8 mouse cellular contexts compared by ENCODE assay signal in the genomic region with DNA sequence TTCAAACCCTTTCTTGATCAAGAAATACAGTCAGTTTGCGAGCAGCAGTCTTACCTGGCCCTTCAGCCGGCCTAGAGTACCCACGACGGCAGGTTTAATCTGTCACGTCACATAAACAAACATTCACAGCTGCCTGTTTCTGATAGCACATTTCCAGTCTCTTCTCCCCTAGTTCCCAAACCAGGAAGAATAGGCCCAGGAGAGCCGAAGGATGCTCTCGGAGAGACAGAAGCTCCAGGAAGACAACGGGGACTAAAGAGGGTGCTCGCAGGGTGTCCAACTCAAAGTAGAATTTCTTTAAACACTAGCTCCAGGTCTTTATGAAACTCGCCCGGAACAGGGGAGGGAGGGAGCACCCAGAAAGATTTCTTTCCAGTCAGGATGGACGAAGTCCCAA. TPM values are rescaled to one million over a fixed set of nuclear protein-coding genes. Genes with fewer than 3 reads are reported as not detected.
A peak's percentile ranks its signal among the peaks of the same experiment; 100 is the strongest.
DNase-seq lines count a peak whose midpoint lies in the region; ATAC-seq and TF ChIP-seq lines count a peak whose summit lies in the region.

No protein-coding gene starts in this region.

- peaks cover 21% of the 10 kb centered on the region for H3K27me3 ChIP-seq in kidney, embryonic 14.5 days (ENCODE audit: control insufficient read depth, insufficient read depth, low read length)
- H3K27me3 ChIP-seq in embryonic facial prominence, embryonic 10.5 days (replicated peaks; ENCODE audit: low read depth, poor library complexity, severe bottlenecking) = peaks cover 94% of the 10 kb centered on the region
- H3K27me3 ChIP-seq in intestine, embryonic 14.5 days (replicated peaks; ENCODE audit: control insufficient read depth, insufficient read depth, low read length) = peaks cover 18% of the 10 kb centered on the region
- H3K27me3 ChIP-seq in midbrain, postnatal 0 days (ENCODE audit: insufficient read depth, low read length) = 0 out of 2 replicates have a peak, but pooled peaks cover 9% of the 10 kb centered on the region

- no peak for TF ChIP-seq CTCF in midbrain, postnatal 0 days (IDR thresholded peaks at IDR 0.05)

- no peak for DNase-seq in kidney, postnatal 10 days
- DNase-seq in embryonic facial prominence, embryonic 10.5 days (ENCODE audit: low spot score) = no peak
- DNase-seq in intestine, embryonic 14.5 days (ENCODE audit: low spot score) = peak; percentile 79
- no peak for DNase-seq in midbrain, postnatal 0 days (ENCODE audit: low spot score)
- no peak for DNase-seq in gastrocnemius, postnatal 4 days (ENCODE audit: low spot score in 2 of 2)
- no peak for DNase-seq in cerebellum, adult 9-11 months
- no peak for DNase-seq in retina, embryonic 14.5 days (ENCODE audit: low spot score)

- H3K4me2 ChIP-seq in kidney, embryonic 14.5 days (replicated peaks; ENCODE audit: low read depth, low read length) = peak overlapping the region; percentile 99
- peak overlapping the region; percentile 97 for H3K4me2 ChIP-seq in intestine, embryonic 14.5 days (ENCODE audit: low read length)
- peak overlapping the region; percentile 94 for H3K4me2 ChIP-seq in midbrain, postnatal 0 days (ENCODE audit: low read depth, low read length, poor library complexity, severe bottlenecking)

- H3K4me1 ChIP-seq in kidney, embryonic 14.5 days (ENCODE audit: control insufficient read depth, insufficient read depth, low read length) = peaks cover 17% of the 10 kb centered on the region
- H3K4me1 ChIP-seq in embryonic facial prominence, embryonic 10.5 days = peaks cover 38% of the 10 kb centered on the region
- peaks cover 6% of the 10 kb centered on the region; the same call in 1 of the 2 replicates for H3K4me1 ChIP-seq in intestine, embryonic 14.5 days (replicated peaks; ENCODE audit: control insufficient read depth, insufficient read depth, low read length)
- peaks cover 12% of the 10 kb centered on the region; the same call in 1 of the 2 replicates for H3K4me1 ChIP-seq in midbrain, postnatal 0 days (ENCODE audit: insufficient read depth, low read length)

- no peaks in the 10 kb centered on the region for H3K9me3 ChIP-seq in kidney, embryonic 14.5 days (ENCODE audit: control insufficient read depth, low read length)
- no peaks in the 10 kb centered on the region for H3K9me3 ChIP-seq in embryonic facial prominence, embryonic 10.5 days
- no peaks in the 10 kb centered on the region for H3K9me3 ChIP-seq in intestine, embryonic 14.5 days (ENCODE audit: control insufficient read depth, low read length)
- no peaks in the 10 kb centered on the region for H3K9me3 ChIP-seq in midbrain, postnatal 0 days (ENCODE audit: low read length)

- peak overlapping the region; percentile 63; the same call in 1 of the 2 replicates for H3K9ac ChIP-seq in kidney, embryonic 14.5 days (ENCODE audit: low read depth, low read length)
- H3K9ac ChIP-seq in intestine, embryonic 14.5 days (ENCODE audit: low read length) = peak overlapping the region; percentile 61
- H3K9ac ChIP-seq in midbrain, postnatal 0 days (replicated peaks; ENCODE audit: low read length, poor library complexity, severe bottlenecking) = peak overlapping the region; percentile 59; the same call in 1 of the 2 replicates

- H3K36me3 ChIP-seq in kidney, embryonic 14.5 days (ENCODE audit: control insufficient read depth, insufficient read depth, low read length) = no peaks in the 10 kb centered on the region
- H3K36me3 ChIP-seq in embryonic facial prominence, embryonic 10.5 days (replicated peaks) = no peaks in the 10 kb centered on the region
- no peaks in the 10 kb centered on the region for H3K36me3 ChIP-seq in intestine, embryonic 14.5 days (ENCODE audit: control insufficient read depth, insufficient read depth, low read length)
- no peaks in the 10 kb centered on the region for H3K36me3 ChIP-seq in midbrain, postnatal 0 days (ENCODE audit: insufficient read depth, low read length)

- WGBS in kidney, embryonic 14.5 days = 3% methylated on average over 12 of the region's 12 CpGs
- 1% methylated on average over 12 of the region's 12 CpGs for WGBS in embryonic facial prominence, embryonic 10.5 days
- 5% methylated on average over 12 of the region's 12 CpGs for WGBS in intestine, embryonic 14.5 days
- 11% methylated on average over 12 of the region's 12 CpGs for WGBS in midbrain, postnatal 0 days

- H3K27ac ChIP-seq in kidney, embryonic 14.5 days (ENCODE audit: low read depth, low read length) = no peak overlapping the region
- H3K27ac ChIP-seq in embryonic facial prominence, embryonic 10.5 days (replicated peaks) = peak overlapping the region; percentile 80; the same call in 1 of the 2 replicates
- no peak overlapping the region for H3K27ac ChIP-seq in intestine, embryonic 14.5 days (ENCODE audit: low read depth)
- no peak overlapping the region for H3K27ac ChIP-seq in midbrain, postnatal 0 days (ENCODE audit: low read depth, low read length)

- peak overlapping the region; percentile 67 for H3K4me3 ChIP-seq in kidney, embryonic 14.5 days (ENCODE audit: low read length)
- peak overlapping the region; percentile 79 for H3K4me3 ChIP-seq in embryonic facial prominence, embryonic 10.5 days
- peak overlapping the region; percentile 49 for H3K4me3 ChIP-seq in intestine, embryonic 14.5 days (ENCODE audit: low read depth, low read length)
- H3K4me3 ChIP-seq in midbrain, postnatal 0 days (ENCODE audit: low read depth, low read length) = peak overlapping the region; percentile 71

- no peak for ATAC-seq in kidney, embryonic 14.5 days (ENCODE audit: low FRiP score, low TSS enrichment)
- no peak for ATAC-seq in intestine, embryonic 14.5 days (replicated peaks; ENCODE audit: low FRiP score, low TSS enrichment, low read depth)
- ATAC-seq in midbrain, postnatal 0 days (ENCODE audit: low FRiP score) = no peak

RNA-seq across cellular contexts. Expression of a gene that starts 1.3 kb away (rescaled TPM):
- 0.87 and 4.4 TPM in 2 replicates for polyA plus RNA-seq in kidney, embryonic 14.5 days (2014; fragmentation: Nextera tagmentation; extraction: Ambion mirVana)
- 4.3 and 5.7 TPM in 2 replicates for polyA plus RNA-seq in embryonic facial prominence, embryonic 10.5 days (2016; fragmentation: Nextera tagmentation; extraction: Ambion mirVana)
- 5.9 and 7.4 TPM in 2 replicates for polyA plus RNA-seq in intestine, embryonic 14.5 days (2014; fragmentation: Nextera tagmentation; extraction: Ambion mirVana)
- 3.7 and 3.8 TPM in 2 replicates for total RNA-seq in midbrain, postnatal 0 days (2014; rRNA removed)
- polyA plus RNA-seq in midbrain, postnatal 0 days (2015; fragmentation: Nextera tagmentation; extraction: Ambion mirVana) = 3.0 TPM in 2 replicates
- 1 to 10 TPM; 3.3 to 4.5 TPM for total RNA-seq in gastrocnemius, postnatal 4 days (2021)
